Mouse (Mus musculus) erythroblast, embryonic 14.5 days (primary cell): Measurements from ENCODE around the gene Timm22.

ENCODE experiments used
- GATA1 ChIP-seq: IDR thresholded peaks from 2 replicates; pipeline ENCODE4 v1.6.1; 2012; ENCODE audit warnings: low read length, inconsistent platforms, mixed read lengths
- TAL1 ChIP-seq: IDR thresholded peaks from 3 replicates; pipeline ENCODE4 v1.6.1; 2012; ENCODE audit warnings: low read length, inconsistent platforms, mixed read lengths

GRCm38 (mm10) chr11:76413202-76413601 lies 6.5 kb downstream of the Timm22 start:
- TF ChIP-seq TAL1, result no peak
- TF ChIP-seq GATA1, result no peak
